Mouse (Mus musculus): ENCODE measurements around the gene Pla2g2f. TPM values are rescaled to one million over a fixed set of nuclear protein-coding genes. Genes with fewer than 3 reads are reported as not detected.

The Pla2g2f gene
- total RNA-seq, 2 experiments from 2014 or later, result 1.6 to 2.3 TPM

DNA sequence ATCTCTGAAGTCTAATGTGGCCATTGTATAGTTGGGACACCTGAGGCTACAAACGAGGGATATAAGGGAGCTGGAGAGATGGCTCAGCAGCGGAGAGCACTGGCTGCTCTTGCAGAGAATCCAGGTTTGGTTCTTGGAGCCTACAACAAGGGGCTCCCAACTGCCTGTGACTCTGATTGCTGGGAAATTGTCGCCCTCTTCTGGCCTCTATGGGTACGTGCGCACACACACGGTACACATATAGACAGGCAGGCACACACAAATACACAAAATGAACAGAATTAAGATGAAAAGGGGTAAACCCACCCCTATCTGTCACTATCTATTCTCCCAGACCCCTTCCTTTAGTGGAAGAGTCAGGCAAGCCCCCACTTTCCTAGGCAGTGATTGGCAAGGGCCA is 4.8 kb downstream of the Pla2g2f start:
- TF ChIP-seq CTCF (conservative IDR thresholded peaks at IDR 0.05), result peak; percentile 33
- DNase-seq (ENCODE audit: low spot score in 2 of 2), result no peak
- H3K4me3 ChIP-seq, result no peak overlapping the region
- no peak overlapping the region for H3K27ac ChIP-seq

DNA sequence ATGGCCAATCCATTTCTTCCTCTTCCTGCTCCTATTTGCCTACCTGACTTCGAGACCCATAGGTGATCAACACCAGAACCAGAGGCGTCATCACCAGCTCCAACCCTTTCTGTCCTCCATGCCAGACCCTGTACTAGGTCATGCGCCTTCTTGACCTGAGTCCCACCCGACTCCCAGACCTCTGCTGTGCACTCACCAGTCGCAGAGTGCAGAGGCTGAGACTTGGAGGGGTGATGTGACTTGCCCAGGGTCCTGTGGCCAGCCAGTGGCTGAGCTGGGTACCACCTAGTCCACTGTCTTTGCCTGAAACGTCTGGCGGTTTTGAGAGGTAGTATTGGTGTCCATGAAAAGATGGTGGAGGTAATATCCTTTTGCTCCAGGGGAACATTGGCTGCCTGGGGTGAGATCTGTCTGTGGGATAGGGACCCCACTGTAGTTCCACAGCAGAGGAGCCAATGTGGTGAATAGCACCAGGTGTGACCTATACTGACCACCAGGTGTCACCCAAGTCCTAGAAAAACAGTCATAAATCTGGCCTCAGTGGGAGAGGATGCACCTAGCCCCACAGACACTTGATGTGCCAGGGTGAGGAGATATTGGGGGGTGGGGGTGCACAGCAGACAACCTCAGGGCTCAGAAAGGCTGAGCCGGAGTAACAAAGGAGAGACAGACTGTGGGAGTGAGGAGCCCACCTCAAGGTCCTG is 8.9 kb downstream of the Pla2g2f start:
- Histone ChIP-seq H3K27ac (peak overlapping the region; percentile 57; the same call in 1 of the 2 replicates), H3K4me3 (no peak overlapping the region)
- peak; percentile 88 for TF ChIP-seq CTCF (conservative IDR thresholded peaks at IDR 0.05)
- peak; percentile 58 to 75 for DNase-seq (ENCODE audit: low spot score in 2 of 2)

DNA sequence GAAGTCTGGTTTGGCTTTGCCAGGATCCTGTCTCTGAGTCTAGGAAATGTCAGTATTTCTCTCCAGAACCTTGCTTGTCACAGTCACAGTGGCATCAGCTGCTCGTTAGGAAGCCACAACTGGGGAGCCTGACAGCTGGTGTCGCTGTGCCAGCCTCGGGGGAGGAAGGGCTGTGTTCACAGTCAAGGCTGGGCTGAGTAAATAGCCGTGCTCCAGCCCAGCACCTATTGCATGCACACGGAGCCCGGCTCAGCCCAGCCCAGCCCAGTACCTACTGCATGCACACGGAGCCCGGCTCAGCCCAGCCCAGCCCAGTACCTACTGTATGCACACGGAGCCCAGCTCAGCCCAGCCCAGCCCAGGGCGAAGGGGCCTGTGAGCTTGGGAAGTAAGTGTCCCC is 9.6 kb downstream of the Pla2g2f start:
- Histone ChIP-seq H3K4me3 (no peak overlapping the region), H3K27ac (peak overlapping the region; percentile 18; the same call in 1 of the 2 replicates)
- no peak; the same call in 1 of the 2 replicates for TF ChIP-seq CTCF (conservative IDR thresholded peaks at IDR 0.05)
- peak in 1 of 2 experiments; percentile 43 for DNase-seq (ENCODE audit: low spot score in 2 of 2)

DNA sequence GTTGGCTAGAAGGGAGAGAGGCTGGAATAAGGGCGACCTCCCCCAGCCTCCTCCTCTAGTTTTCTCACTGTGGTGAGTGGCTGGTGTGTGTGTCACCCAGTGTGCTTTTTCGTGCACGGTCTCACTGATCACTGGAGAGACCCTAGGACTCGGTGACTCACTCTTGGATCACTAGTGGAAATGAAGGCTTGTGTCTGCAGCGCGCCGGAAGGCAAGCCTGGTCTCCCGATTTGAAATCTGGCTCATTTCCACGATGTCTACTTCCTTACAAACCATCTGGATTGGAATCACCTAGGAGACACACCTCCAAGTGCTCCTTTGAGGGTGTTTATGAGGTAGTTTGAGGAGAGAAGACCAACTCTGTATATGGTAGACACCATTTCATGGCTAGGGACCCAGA is 10.6 kb downstream of the Pla2g2f start:
- no peak for DNase-seq (ENCODE audit: low spot score in 2 of 2)
- no peak overlapping the region for H3K4me3 ChIP-seq
- H3K27ac ChIP-seq, result no peak overlapping the region
- no peak for TF ChIP-seq CTCF (conservative IDR thresholded peaks at IDR 0.05)

DNA sequence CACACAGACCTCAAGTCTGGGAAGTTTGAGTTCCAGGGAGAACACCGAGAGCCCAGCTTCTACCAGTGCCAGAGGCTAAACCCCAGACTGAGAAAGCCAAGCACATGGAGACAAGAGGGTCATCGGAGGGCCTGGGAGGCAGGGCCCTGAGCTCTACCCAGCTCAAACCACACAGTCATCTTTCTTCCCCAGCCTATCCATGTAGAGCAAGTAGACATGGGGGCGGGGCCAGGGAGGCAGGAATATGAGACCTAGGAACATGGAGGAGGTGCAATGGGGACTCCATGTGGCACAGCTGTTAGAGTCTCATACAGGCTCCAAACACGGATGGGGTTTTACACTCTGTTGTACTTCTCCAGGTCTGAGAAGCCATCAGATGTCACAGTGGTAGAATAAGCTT is 11.5 kb downstream of the Pla2g2f start:
- Histone ChIP-seq H3K27ac (no peak overlapping the region), H3K4me3 (no peak overlapping the region)
- TF ChIP-seq CTCF (conservative IDR thresholded peaks at IDR 0.05), result no peak
- no peak for DNase-seq (ENCODE audit: low spot score in 2 of 2)

DNA sequence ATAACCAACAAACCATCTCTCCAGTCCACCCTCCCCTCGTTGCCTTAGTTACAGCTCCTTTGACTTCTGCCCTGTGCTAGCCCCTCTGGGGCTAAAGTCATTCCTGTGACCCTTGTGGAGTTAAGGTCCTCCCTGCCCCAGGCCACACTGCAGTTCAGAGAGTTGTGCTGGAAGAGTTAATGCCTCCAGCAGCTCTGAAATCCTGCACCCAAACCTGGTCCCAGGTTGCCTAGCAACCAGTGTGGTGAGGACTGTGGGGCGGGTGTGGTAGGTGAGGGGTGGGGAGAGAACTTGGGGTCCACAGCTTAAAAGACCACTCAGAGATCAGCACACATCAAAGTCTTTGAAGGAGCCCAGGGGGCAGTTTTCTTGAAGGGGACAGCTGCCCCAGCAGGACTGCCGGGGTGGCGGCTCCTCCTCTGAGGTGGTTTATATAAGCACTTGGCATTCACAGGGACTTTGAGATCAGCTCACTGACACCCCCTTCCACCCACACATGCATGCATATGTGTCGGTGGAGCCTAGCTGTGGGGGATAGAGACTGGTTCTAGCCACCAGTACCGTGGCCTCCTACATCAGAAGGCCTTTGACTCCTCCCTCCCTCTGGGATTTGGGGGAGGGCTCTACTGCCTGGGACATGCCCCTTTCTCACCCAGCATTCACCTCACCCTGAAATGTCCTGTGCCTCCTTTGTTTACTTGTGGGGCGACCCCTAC is 18.1 kb downstream of the Pla2g2f start:
- H3K4me3 ChIP-seq, result no peak overlapping the region
- DNase-seq (ENCODE audit: low spot score in 2 of 2), result peak in 1 of 2 experiments; percentile 46
- TF ChIP-seq CTCF (conservative IDR thresholded peaks at IDR 0.05), result no peak
- H3K27ac ChIP-seq, result peak overlapping the region; percentile 64

DNA sequence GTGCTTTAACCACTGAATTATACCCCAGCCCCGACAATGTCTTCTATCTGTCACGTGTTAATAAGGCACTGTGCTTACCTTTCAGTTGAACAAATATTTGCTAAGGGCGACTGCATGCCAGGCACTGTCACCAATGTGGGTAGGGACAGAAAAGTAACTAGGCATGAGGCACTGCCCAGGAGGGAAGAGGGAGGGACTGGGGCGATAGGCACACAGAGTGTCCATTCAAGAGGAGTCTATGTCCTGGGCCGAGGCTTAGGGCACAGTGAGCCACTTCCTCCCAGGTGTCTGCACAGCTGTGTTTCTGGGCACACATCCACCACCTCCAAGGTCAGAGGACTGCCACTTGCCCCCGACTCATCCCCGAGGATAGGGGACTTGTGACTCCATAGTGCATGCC is 20.4 kb downstream of the Pla2g2f start, which contains the start of gene Ubxn10:
Ubxn10 (minus strand) TSS at position 137 of the 400 bp plus-strand sequence.
- Histone ChIP-seq H3K4me3 (no peak within 1 kb of the TSS), H3K27ac (peak within 1 kb of the TSS; percentile 64)
- DNase-seq (ENCODE audit: low spot score in 2 of 2), result no peak
- no peak for TF ChIP-seq CTCF (conservative IDR thresholded peaks at IDR 0.05)

DNA sequence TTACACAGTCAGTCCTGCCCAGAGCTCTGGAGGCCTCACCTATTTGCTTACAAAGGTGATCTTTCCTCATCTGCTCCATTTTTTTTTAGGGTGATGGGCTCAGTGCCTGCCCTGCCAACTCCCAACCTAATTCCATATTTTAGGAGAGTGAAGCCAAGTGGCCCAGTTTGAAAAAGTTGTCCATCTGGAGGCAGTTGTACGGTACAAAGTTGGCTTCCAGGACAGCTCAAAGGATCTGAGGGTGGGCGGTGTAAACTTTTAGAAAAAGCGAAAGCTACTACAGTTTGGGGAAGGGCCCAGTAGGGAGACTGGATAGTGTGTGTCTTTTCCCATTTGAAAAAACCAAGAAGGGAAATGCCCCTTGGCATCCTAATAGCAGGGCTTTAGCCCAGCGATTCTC is 22.6 kb downstream of the Pla2g2f start:
- no peak overlapping the region for H3K27ac ChIP-seq
- TF ChIP-seq CTCF (conservative IDR thresholded peaks at IDR 0.05), result no peak
- DNase-seq (ENCODE audit: low spot score in 2 of 2), result no peak
- H3K4me3 ChIP-seq, result no peak overlapping the region

DNA sequence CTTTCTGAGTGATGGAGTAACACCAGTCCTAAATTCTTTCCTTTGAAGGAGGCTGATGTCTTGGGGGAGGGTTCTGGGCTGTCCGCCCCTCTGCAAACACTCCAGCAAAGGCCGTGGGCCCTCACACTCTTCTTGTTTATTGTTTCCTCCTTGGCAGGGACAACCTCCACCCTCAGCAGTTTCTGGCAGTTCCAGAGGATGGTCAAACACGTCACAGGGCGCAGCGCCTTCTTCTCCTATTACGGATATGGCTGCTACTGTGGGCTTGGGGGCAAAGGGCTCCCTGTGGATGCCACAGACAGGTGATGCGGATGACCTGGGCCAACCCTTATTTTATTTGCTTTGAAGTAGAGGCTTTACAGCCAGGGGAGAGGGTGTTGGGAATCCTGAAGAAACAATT is 23.3 kb downstream of the Pla2g2f start:
- no peak for TF ChIP-seq CTCF (conservative IDR thresholded peaks at IDR 0.05)
- H3K27ac ChIP-seq, result no peak overlapping the region
- no peak overlapping the region for H3K4me3 ChIP-seq
- DNase-seq (ENCODE audit: low spot score in 2 of 2), result no peak

DNA sequence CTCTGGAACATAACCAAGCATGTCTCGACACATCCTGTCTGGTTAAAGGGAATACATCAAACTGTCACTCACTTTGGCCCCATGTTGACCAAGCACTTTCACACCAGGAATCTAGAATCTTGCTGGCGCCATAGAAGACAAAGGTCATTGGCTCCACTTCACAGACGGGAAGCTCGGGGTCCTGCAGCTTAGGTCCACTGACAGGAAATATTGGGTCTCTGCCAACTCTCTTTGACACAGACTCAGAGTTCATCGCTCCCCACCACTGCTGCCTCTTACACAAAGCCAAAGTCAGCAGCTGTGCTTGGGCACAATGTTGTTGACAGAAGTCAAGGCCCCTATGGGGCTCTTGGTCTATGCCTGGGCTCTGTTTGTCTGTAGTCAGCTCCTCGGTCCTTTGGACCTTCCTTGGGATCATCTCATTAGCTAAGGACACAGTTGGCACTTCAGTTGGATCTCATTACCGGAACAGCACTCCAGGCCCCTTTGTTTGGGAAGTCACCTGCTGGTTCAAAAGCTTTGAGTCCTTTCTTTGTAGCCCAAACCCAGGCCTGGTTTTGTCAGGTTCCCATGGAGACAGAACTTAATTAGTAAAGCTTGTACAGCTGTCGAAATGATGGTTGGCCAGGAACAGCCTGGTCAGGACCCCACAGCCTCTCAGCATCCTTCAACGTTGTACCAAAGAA is 28.3 kb downstream of the Pla2g2f start:
- no peak for TF ChIP-seq CTCF (conservative IDR thresholded peaks at IDR 0.05)
- DNase-seq (ENCODE audit: low spot score in 2 of 2), result no peak
- Histone ChIP-seq H3K27ac (peak overlapping the region; percentile 53; the same call in 1 of the 2 replicates), H3K4me3 (no peak overlapping the region)

DNA sequence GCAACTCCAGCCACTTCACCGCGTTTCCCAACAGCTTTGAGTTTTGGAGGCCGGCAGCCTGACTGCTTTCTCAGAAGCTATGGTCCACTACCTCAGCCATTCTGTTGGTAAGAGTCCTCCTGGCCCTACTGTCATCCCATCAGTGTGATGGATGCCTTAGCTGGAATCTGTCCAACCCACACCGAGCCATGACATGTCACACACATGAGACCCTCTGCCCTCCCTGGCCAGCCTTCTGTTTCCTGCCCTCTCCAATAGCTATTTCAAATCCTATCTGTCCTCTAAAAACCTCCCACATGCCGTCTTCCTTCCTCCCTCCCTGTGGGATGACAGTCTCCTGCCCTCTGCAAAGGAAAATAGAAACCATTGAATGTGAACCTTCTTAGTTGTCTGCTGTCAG is 31.7 kb downstream of the Pla2g2f start:
- no peak for DNase-seq (ENCODE audit: low spot score in 2 of 2)
- TF ChIP-seq CTCF (conservative IDR thresholded peaks at IDR 0.05), result no peak
- no peak overlapping the region for H3K4me3 ChIP-seq
- H3K27ac ChIP-seq, result peak overlapping the region; percentile 94

DNA sequence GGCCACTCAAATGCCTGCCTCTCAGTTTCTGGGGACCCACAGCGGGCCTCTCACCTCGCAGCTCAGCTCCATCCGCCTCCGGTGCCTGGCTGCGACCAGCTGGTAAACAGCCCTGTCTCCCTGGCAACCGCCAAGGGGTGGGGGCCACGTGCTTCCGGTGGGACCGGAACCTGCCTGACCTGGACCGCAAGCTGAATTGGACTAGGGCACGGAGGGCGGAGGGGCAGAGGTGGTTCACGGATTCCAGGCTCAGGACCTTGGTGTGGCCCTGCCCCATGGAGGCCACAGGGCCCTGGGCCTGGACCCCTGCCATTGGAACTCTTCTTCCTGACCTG is 32.3 kb downstream of the Pla2g2f start:
- Histone ChIP-seq H3K27ac (peak overlapping the region; percentile 94), H3K4me3 (peak overlapping the region; percentile 43)
- DNase-seq (ENCODE audit: low spot score in 2 of 2), result peak; percentile 38 to 57
- TF ChIP-seq CTCF (conservative IDR thresholded peaks at IDR 0.05), result no peak

Measured in layer of hippocampus, adult 2 months (tissue).